Mouse (Mus musculus) yolk sac, embryonic 10.5 days (tissue): ENCODE measurements around the gene Klhl31.

Experiments used
- DNase-seq: peaks from one replicate; pipeline ENCODE4 v3.0.0-alpha.2; 2017; ENCODE audit warnings: low spot score

Klhl31 gene

DNA sequence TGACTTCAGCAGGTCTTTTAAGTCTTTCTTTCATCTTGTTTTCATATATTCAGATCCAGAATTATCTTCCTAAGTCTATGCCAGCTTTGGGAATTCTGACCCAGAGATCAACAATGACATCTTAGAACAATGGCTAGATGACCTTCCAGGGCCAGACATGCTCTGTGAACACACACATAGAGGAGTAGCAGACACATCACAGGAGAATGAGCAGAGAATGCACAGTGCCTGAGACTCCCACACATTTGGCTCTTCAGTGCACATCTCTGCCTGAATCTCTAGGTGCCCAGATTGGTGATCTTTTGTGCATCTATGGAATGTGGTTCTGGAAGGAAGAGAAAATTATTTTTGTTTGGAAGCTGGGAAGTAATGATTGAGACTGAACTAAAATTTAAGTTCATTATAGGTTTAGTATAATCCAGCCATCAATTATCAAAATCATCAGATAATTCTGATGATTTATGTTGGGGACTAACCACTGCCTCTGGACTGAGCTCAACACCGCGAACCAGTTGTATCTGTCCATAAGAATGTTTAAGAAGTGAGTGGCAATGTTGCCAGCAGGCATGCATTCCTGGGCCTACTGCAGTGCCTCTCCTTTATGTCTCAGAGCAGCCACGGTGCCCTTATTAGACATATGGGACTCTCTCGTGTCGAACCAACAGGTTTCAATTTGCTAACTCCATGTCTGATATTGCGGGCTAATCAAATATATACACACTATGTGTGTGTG lies 12.8 kb upstream of the Klhl31 start:
- no peak for DNase-seq

GRCm38 (mm10) chr9:77624171-77624570 lies 12.1 kb upstream of the Klhl31 start:
- DNase-seq: no peak

GRCm38 (mm10) chr9:77628676-77629075 lies 7.6 kb upstream of the Klhl31 start:
- DNase-seq: no peak

- DNase-seq: no peak
Measured at GRCm38 (mm10) chr9:77629708-77630107, 6.6 kb upstream of the Klhl31 start.

GRCm38 (mm10) chr9:77630764-77631163 lies 5.5 kb upstream of the Klhl31 start:
- no peak for DNase-seq

GRCm38 (mm10) chr9:77632432-77632831 lies 3.9 kb upstream of the Klhl31 start:
- DNase-seq: no peak

GRCm38 (mm10) chr9:77636003-77636402 lies 297 bp upstream of the Klhl31 start:
- no peak for DNase-seq

- DNase-seq: no peak
Measured at GRCm38 (mm10) chr9:77637357-77637756, 1.1 kb downstream of the Klhl31 start.

- DNase-seq: no peak
Measured at GRCm38 (mm10) chr9:77645176-77645575, 8.9 kb downstream of the Klhl31 start.

DNA sequence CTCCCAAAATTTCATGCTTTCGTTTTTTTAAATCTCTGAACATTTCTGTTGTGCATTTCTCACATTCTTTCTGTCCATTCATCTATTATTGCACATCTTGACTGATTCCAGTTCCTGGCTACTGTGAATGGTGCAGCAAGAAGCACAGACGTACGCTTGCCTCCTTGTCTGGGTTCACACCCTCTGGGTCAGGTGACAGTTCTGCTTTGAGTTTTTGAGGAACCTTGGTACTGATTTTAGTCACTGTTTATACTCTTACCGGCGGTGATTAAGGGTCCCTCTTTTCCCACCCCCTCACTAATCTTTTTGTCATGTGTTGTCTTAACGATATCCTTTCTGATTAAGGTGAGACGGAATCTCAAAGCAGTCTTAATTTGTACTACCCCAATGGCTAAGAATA lies 15.5 kb downstream of the Klhl31 start:
- no peak for DNase-seq

- DNase-seq: no peak
Measured at GRCm38 (mm10) chr9:77653907-77654306, 17.6 kb downstream of the Klhl31 start.

DNA sequence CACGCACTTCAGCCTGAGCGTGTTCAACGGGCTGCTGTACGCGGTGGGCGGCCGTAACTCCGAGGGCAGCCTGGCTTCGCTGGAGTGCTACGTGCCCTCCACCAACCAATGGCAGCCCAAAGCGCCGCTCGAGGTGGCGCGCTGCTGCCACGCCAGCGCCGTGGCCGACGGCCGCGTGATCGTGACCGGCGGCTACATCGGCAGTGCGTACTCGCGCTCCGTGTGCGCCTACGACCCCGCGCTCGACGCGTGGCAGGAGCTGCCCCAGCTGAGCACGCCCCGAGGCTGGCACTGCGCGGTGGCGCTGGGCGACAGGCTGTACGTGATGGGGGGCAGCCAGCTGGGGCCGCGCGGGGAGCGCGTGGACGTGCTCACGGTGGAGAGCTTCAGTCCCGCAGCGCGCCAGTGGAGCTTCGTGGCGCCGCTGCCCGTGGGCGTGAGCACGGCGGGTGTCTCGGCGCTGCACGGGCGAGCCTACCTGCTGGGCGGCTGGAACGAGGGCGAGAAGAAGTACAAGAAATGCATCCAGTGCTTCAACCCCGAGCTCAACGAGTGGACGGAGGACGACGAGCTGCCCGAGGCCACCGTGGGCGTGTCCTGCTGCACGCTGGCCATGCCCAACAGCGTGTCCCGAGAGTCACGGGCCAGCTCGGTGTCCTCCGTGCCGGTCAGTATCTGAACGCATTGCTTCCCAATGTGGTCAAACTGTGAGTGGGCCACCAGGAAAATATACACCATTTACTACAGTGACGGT lies 19.1 kb downstream of the Klhl31 start:
- DNase-seq: peak; percentile 29

DNA sequence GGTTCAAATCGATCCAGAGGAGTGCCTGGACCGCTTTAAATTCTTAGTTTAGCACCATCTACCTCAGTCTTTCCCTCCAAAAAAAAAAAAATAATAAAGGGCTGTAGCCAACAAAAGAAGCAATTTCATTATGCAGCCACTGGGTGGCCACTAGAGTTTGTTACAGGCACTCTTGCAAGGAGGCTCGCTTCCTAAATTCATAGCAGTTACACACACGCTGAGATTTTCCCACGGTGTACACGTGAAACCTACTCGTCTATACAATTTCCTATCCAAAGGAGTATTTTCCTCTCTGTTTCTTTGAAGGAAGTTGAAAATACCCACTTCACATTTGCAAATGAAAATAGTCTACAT lies 19.6 kb downstream of the Klhl31 start:
- peak; percentile 36 for DNase-seq

GRCm38 (mm10) chr9:77662917-77663316 lies 26.6 kb downstream of the Klhl31 start:
- DNase-seq: no peak

DNA sequence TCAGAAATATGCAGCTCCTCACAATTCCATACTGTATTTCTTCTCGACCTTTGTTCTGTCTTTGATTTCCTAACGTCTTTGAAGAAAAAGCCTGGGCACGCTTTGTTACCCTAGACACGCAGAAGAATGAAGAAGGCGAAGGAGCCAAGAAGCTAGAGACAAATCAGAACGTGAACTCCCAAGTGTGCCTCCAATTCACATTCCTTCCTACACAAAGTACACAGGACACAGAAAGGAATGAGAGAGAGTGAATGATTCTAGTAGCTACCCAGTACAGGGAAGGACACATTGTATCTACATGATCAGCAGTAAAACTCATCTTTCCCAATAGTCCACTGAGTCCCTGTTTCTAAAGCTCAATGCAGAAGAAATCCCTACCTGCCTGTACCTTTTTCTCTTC lies 33.8 kb downstream of the Klhl31 start:
- DNase-seq: no peak

DNA sequence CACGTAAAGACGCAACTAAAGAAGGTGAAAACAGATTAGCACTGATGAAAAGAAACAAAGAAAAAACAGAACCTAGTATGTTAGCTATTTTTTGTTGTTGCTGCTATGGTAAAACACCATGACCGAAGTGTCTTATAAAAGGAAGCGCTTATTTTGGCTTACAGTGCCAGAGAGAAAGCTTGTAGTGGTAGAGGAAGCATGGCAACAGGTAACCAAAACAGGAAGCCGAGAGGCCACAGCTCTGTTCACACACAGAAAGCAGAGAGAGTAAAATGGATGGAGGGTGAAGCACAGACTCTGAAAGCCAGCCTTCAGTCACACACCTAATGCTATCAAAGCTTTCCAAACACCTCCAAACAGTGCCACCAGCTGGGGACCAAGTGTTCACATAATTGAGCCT lies 34.7 kb downstream of the Klhl31 start:
- DNase-seq: no peak

DNA sequence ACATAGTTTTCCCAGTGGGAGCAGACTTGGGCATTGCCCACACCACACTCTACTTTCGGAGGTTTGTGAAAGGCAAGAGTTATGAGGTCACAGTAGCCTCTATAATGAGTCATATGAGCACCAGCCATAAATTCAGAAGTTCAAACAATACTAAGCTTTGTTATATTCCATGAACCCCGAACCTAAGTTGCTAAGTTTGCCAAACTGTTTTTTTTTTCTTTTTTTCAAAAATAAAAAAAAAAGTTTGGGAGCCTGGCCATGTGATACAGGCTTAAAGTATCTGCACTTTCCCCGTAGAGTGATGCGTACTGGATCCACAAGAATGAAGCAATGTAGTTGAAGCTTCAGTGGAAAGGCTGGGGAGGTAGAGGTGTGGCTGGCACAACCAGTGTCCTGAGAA lies 36.9 kb downstream of the Klhl31 start:
- DNase-seq: no peak

DNA sequence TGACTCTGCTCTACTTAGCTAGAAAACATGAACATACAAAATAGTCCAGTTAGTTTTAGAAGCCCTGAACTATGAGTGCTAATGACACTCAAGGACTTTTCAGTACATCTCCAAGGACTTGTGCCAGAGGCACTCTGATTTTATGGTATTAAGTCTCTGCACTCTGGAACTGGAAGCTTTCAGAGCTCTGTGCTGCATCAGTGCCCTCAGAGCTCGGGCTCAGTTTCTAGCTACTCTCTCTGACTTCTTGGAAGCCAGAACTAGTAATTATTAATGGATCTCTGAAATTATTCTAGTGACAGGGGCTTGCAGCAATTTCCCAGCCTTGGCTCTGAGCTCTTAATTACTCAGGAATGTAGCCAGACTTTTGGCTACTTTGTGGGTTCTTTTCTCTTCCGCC lies 37.7 kb downstream of the Klhl31 start:
- no peak for DNase-seq

GRCm38 (mm10) chr9:77684938-77685337 lies 48.6 kb downstream of the Klhl31 start:
- DNase-seq: no peak

DNA sequence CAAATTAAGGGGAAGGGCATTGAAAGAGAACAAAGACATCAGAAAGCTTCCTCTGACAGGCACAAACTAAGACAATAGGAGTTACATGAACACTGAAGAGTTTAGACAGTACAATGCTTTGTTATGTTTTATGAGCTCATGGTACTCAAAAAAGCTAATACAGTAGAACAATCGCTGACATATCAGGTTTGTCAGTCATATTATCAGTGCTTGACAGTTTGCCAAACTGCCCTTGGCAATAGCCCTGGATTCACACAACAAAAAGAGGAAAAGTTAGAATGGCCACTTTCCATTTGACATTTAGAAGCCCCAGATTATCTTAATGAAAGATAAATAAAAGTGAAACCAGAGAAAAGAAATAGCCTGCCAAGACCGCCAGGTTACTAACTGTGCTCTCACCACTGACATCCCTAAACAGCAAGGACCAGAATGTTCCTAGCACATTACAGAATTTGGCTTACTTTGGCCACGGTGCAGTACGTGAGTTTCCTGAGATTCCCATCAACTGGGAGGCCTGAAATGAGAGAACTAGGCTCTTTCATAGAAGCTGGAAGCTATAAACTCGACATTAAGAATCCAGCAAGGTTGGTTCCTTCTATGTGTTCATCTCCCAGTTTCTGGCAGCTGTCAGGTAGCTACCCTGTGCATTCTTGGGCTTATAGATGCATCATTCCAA lies 49.7 kb downstream of the Klhl31 start:
- no peak for DNase-seq

GRCm38 (mm10) chr9:77692707-77693106 lies 56.4 kb downstream of the Klhl31 start:
- no peak for DNase-seq

DNA sequence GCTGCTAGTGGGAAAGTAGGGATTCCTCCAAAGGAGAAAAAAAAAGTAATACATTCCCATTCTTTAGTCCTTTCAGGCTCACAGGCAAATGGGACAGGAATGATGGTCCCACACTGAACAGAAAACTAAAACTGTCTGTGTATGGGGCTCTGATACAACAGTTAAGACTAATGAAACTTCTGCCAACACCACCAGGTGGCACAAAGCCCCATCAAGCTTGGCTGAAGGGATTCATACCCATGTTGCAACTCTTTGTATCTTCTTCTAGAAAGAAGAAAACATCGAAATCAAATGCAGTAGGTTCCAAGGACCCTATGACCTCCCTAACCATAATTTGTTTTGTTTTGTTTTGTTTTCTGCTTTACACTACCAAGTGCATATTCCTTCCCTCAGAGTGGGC lies 57.1 kb downstream of the Klhl31 start:
- DNase-seq: no peak

DNA sequence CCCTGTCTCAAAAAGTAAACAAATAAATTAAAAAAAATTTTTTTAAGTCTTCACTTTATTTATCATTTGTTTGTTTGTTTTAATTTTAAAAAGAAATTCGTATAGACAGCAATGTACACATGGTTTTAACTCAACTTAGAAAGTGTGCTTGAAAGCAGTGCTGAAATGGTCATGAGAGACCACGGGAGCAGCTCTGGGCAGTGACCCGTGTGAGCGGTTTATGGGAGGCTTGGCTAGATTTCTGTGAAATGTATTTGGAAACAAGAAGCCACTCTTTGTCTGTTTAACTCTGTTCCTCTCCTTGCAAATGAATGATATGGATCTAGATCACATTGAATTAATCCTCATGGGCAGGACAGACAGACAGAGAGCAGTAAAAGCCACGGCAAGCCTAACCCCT lies 59.3 kb downstream of the Klhl31 start:
- no peak for DNase-seq
